Mouse (Mus musculus): ENCODE data around the gene Polr3h. TPM values are rescaled to one million over a fixed set of nuclear protein-coding genes. Genes with fewer than 3 reads are reported as not detected.

The Polr3h gene
- polyA plus RNA-seq, 1 experiment: 247 TPM

GRCm38 (mm10) chr15:81852411-81853000, 73.5 kb downstream of the Polr3h start:
- H3ac ChIP-seq (ENCODE audit: control insufficient read depth, insufficient read length): no peak overlapping the region
- H3K4me3 ChIP-seq: no peak overlapping the region
- peaks cover 19% of the 10 kb centered on the region for H3K36me3 ChIP-seq (ENCODE audit: control insufficient read depth, insufficient read depth)

GRCm38 (mm10) chr15:81851375-81851774, 74.7 kb downstream of the Polr3h start:
- Histone ChIP-seq H3K4me3 (no peak overlapping the region), H3K36me3 (ENCODE audit: control insufficient read depth, insufficient read depth) (peaks cover 19% of the 10 kb centered on the region), H3K79me2 (ENCODE audit: control insufficient read depth, insufficient read depth) (peaks cover 58% of the 10 kb centered on the region), H3K27me3 (ENCODE audit: control insufficient read depth, insufficient read depth, insufficient read length) (no peaks in the 10 kb centered on the region), H3K4me2 (ENCODE audit: low read depth) (no peak overlapping the region), H3ac (ENCODE audit: control insufficient read depth, insufficient read length) (no peak overlapping the region)
- TF ChIP-seq MAX (IDR thresholded peaks at IDR 0.05; ENCODE audit: low read depth) (no peak), MYOD1 (IDR thresholded peaks at IDR 0.05; ENCODE audit: control insufficient read depth in 1 of 3, insufficient read length in 2 of 3, low read depth in 2 of 3) (no peak), MYOG (IDR thresholded peaks at IDR 0.05; ENCODE audit: control insufficient read depth in 1 of 3, insufficient read depth in 1 of 3, insufficient read length in 2 of 3, low read depth in 2 of 3) (no peak), USF1 (IDR thresholded peaks at IDR 0.05; ENCODE audit: low read depth) (no peak), POLR2AphosphoS2 (IDR thresholded peaks at IDR 0.05; ENCODE audit: insufficient read length, low read depth) (no peak), SRF (IDR thresholded peaks at IDR 0.05; ENCODE audit: control insufficient read depth, insufficient read length, low read depth) (no peak), REST (IDR thresholded peaks at IDR 0.05; ENCODE audit: insufficient read depth, insufficient read length) (no peak), CEBPB (IDR thresholded peaks at IDR 0.05; ENCODE audit: insufficient read depth, poor library complexity, severe bottlenecking) (no peak), TCF12 (IDR thresholded peaks at IDR 0.05; ENCODE audit: insufficient read depth, poor library complexity, severe bottlenecking) (no peak), TCF3 (IDR thresholded peaks at IDR 0.05; ENCODE audit: insufficient read length, low read depth) (no peak), POLR2A (IDR thresholded peaks at IDR 0.05; ENCODE audit: insufficient read length, low read depth) (no peak), E2F4 (IDR thresholded peaks at IDR 0.05; ENCODE audit: insufficient read depth) (no peak)

More at GRCm38 (mm10) chr15:81852411-81853000, 73.5 kb downstream of the Polr3h start:
- Histone ChIP-seq H3K79me2 (ENCODE audit: control insufficient read depth, insufficient read depth) (peaks cover 70% of the 10 kb centered on the region), H3K27me3 (ENCODE audit: control insufficient read depth, insufficient read depth, insufficient read length) (no peaks in the 10 kb centered on the region), H3K4me2 (ENCODE audit: low read depth) (no peak overlapping the region)
- TF ChIP-seq MYOG (IDR thresholded peaks at IDR 0.05; ENCODE audit: control insufficient read depth in 1 of 3, insufficient read depth in 1 of 3, insufficient read length in 2 of 3, low read depth in 2 of 3): no peak
- no peak for TF ChIP-seq POLR2AphosphoS2 (IDR thresholded peaks at IDR 0.05; ENCODE audit: insufficient read length, low read depth)
- no peak for TF ChIP-seq SRF (IDR thresholded peaks at IDR 0.05; ENCODE audit: control insufficient read depth, insufficient read length, low read depth)
- TF ChIP-seq E2F4 (IDR thresholded peaks at IDR 0.05; ENCODE audit: insufficient read depth): no peak
- TF ChIP-seq REST (IDR thresholded peaks at IDR 0.05; ENCODE audit: insufficient read depth, insufficient read length): no peak
- TF ChIP-seq CEBPB (IDR thresholded peaks at IDR 0.05; ENCODE audit: insufficient read depth, poor library complexity, severe bottlenecking): no peak
- no peak for TF ChIP-seq USF1 (IDR thresholded peaks at IDR 0.05; ENCODE audit: low read depth)
- no peak for TF ChIP-seq MAX (IDR thresholded peaks at IDR 0.05; ENCODE audit: low read depth)
- TF ChIP-seq TCF12 (IDR thresholded peaks at IDR 0.05; ENCODE audit: insufficient read depth, poor library complexity, severe bottlenecking): no peak
- TF ChIP-seq MYOD1 (IDR thresholded peaks at IDR 0.05; ENCODE audit: control insufficient read depth in 1 of 3, insufficient read length in 2 of 3, low read depth in 2 of 3): no peak
- TF ChIP-seq POLR2A (IDR thresholded peaks at IDR 0.05; ENCODE audit: insufficient read length, low read depth): no peak
- no peak for TF ChIP-seq TCF3 (IDR thresholded peaks at IDR 0.05; ENCODE audit: insufficient read length, low read depth)

- no peak overlapping the region for H3K4me2 ChIP-seq (ENCODE audit: low read depth)
- peaks cover 53% of the 10 kb centered on the region for H3K79me2 ChIP-seq (ENCODE audit: control insufficient read depth, insufficient read depth)
- H3K36me3 ChIP-seq (ENCODE audit: control insufficient read depth, insufficient read depth): peaks cover 19% of the 10 kb centered on the region
- H3ac ChIP-seq (ENCODE audit: control insufficient read depth, insufficient read length): no peak overlapping the region
- H3K27me3 ChIP-seq (ENCODE audit: control insufficient read depth, insufficient read depth, insufficient read length): no peaks in the 10 kb centered on the region
- H3K4me3 ChIP-seq: no peak overlapping the region
- TF ChIP-seq E2F4 (IDR thresholded peaks at IDR 0.05; ENCODE audit: insufficient read depth) (no peak), CEBPB (IDR thresholded peaks at IDR 0.05; ENCODE audit: insufficient read depth, poor library complexity, severe bottlenecking) (no peak), MYOD1 (IDR thresholded peaks at IDR 0.05; ENCODE audit: control insufficient read depth in 1 of 3, insufficient read length in 2 of 3, low read depth in 2 of 3) (no peak), TCF3 (IDR thresholded peaks at IDR 0.05; ENCODE audit: insufficient read length, low read depth) (no peak), MAX (IDR thresholded peaks at IDR 0.05; ENCODE audit: low read depth) (no peak), REST (IDR thresholded peaks at IDR 0.05; ENCODE audit: insufficient read depth, insufficient read length) (no peak), SRF (IDR thresholded peaks at IDR 0.05; ENCODE audit: control insufficient read depth, insufficient read length, low read depth) (no peak), TCF12 (IDR thresholded peaks at IDR 0.05; ENCODE audit: insufficient read depth, poor library complexity, severe bottlenecking) (no peak), POLR2A (IDR thresholded peaks at IDR 0.05; ENCODE audit: insufficient read length, low read depth) (no peak), POLR2AphosphoS2 (IDR thresholded peaks at IDR 0.05; ENCODE audit: insufficient read length, low read depth) (no peak), MYOG (IDR thresholded peaks at IDR 0.05; ENCODE audit: control insufficient read depth in 1 of 3, insufficient read depth in 1 of 3, insufficient read length in 2 of 3, low read depth in 2 of 3) (no peak), USF1 (IDR thresholded peaks at IDR 0.05; ENCODE audit: low read depth) (no peak)
These were observed 75.3 kb downstream of the Polr3h start for GRCm38 (mm10) chr15:81850718-81851117.

- no peak overlapping the region for H3ac ChIP-seq (ENCODE audit: control insufficient read depth, insufficient read length)
- peaks cover 37% of the 10 kb centered on the region for H3K79me2 ChIP-seq (ENCODE audit: control insufficient read depth, insufficient read depth)
- H3K36me3 ChIP-seq (ENCODE audit: control insufficient read depth, insufficient read depth): peaks cover 19% of the 10 kb centered on the region
- no peak overlapping the region for H3K4me2 ChIP-seq (ENCODE audit: low read depth)
- H3K4me3 ChIP-seq: no peak overlapping the region
- no peaks in the 10 kb centered on the region for H3K27me3 ChIP-seq (ENCODE audit: control insufficient read depth, insufficient read depth, insufficient read length)
- TF ChIP-seq CEBPB (IDR thresholded peaks at IDR 0.05; ENCODE audit: insufficient read depth, poor library complexity, severe bottlenecking): no peak
- no peak for TF ChIP-seq TCF3 (IDR thresholded peaks at IDR 0.05; ENCODE audit: insufficient read length, low read depth)
- no peak for TF ChIP-seq POLR2AphosphoS2 (IDR thresholded peaks at IDR 0.05; ENCODE audit: insufficient read length, low read depth)
- no peak for TF ChIP-seq MYOG (IDR thresholded peaks at IDR 0.05; ENCODE audit: control insufficient read depth in 1 of 3, insufficient read depth in 1 of 3, insufficient read length in 2 of 3, low read depth in 2 of 3)
- no peak for TF ChIP-seq SRF (IDR thresholded peaks at IDR 0.05; ENCODE audit: control insufficient read depth, insufficient read length, low read depth)
- TF ChIP-seq TCF12 (IDR thresholded peaks at IDR 0.05; ENCODE audit: insufficient read depth, poor library complexity, severe bottlenecking): no peak
- TF ChIP-seq POLR2A (IDR thresholded peaks at IDR 0.05; ENCODE audit: insufficient read length, low read depth): no peak
- no peak for TF ChIP-seq MYOD1 (IDR thresholded peaks at IDR 0.05; ENCODE audit: control insufficient read depth in 1 of 3, insufficient read length in 2 of 3, low read depth in 2 of 3)
- TF ChIP-seq USF1 (IDR thresholded peaks at IDR 0.05; ENCODE audit: low read depth): no peak
- TF ChIP-seq MAX (IDR thresholded peaks at IDR 0.05; ENCODE audit: low read depth): no peak
- TF ChIP-seq REST (IDR thresholded peaks at IDR 0.05; ENCODE audit: insufficient read depth, insufficient read length): no peak
- TF ChIP-seq E2F4 (IDR thresholded peaks at IDR 0.05; ENCODE audit: insufficient read depth): no peak
These were observed 76.9 kb downstream of the Polr3h start for GRCm38 (mm10) chr15:81849104-81849503.

All from myocyte (in vitro differentiated cells).